Mouse (Mus musculus): ENCODE measurements at regions not wholly inside any gene's neighbourhood (a gene's known extent, or its start where the extent isn't known, plus 50 kb on each side); places are given as distances from the start of the nearest gene placed in this dataset.

DNA sequence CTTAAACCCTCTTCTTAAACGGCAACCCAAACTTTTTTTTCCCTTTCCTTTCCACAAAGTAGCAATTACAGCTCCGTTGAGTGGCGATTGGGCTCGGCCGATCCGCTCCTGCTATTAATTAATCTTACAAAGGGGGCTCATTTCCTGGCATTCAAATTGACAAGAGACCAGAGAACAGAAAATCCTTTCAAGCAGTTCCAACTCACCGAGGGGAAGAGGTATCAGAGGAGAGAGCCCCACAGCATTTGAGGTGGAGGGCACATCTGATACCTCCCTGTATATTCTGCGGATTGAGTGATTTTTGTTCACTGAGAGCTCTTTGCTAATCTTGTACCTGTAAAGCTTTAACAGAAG, 469.8 kb downstream of the Tmem182 start:
- TF ChIP-seq POLR2A (IDR thresholded peaks at IDR 0.05; ENCODE audit: borderline replicate concordance, extremely low read depth, insufficient read depth, insufficient read length, poor library complexity, severe bottlenecking) (no peak), CTCF (IDR thresholded peaks at IDR 0.05; ENCODE audit: borderline replicate concordance, extremely low read depth, insufficient read depth, insufficient read length) (no peak)
